Mouse (Mus musculus) heart, postnatal 0 days (tissue): ENCODE measurements around the gene 4930447C04Rik. TPM values are rescaled to one million over a fixed set of nuclear protein-coding genes. Genes with fewer than 3 reads are reported as not detected.

Source experiments
- ATAC-seq: fragments of 200-750 bp; cut with Nextera tagmentation; 2 replicates; pipeline ENCODE4 v1.8.0; 2017; ENCODE audit warnings: low read depth, moderate number of reproducible peaks, moderate library complexity; ENCODE audit not compliant: insufficient read depth
- DNase-seq: peaks from one replicate; pipeline ENCODE4 v3.0.0-alpha.2; 2016; ENCODE audit warnings: low spot score
- H3K27ac ChIP-seq: fragments of 300-500 bp; sonication (generic); 2 replicates; pipeline ENCODE4 v1.5.1; 2014; ENCODE audit warnings: low read depth, mild to moderate bottlenecking
- H3K27me3 ChIP-seq: fragments of 300-500 bp; sonication (generic); 2 replicates; pipeline ENCODE4 v1.6.1; 2014; ENCODE audit warnings: low read length, mixed read lengths; ENCODE audit not compliant: control insufficient read depth, insufficient read depth
- H3K36me3 ChIP-seq: fragments of 300-500 bp; sonication (generic); replicated peaks from 2 replicates; pipeline ENCODE4 v1.6.1; 2014; ENCODE audit warnings: low read length, mixed read lengths; ENCODE audit not compliant: control insufficient read depth, insufficient read depth
- H3K4me1 ChIP-seq: fragments of 300-500 bp; sonication (generic); 2 replicates; pipeline ENCODE4 v1.6.1; 2014; ENCODE audit warnings: antibody characterized with exemption; ENCODE audit not compliant: control insufficient read depth, insufficient read depth
- H3K4me2 ChIP-seq: fragments of 300-500 bp; sonication (generic); 2 replicates; pipeline ENCODE4 v1.6.1; 2014; ENCODE audit warnings: low read depth, mild to moderate bottlenecking, low read length, moderate library complexity
- H3K4me3 ChIP-seq: fragments of 300-500 bp; sonication (generic); 2 replicates; pipeline ENCODE4 v1.5.1; 2014; ENCODE audit warnings: low read depth, low read length
- H3K9ac ChIP-seq: fragments of 300-500 bp; sonication (generic); replicated peaks from 2 replicates; pipeline ENCODE4 v1.6.1; 2014; ENCODE audit warnings: low read depth, low read length, mixed read lengths
- H3K9me3 ChIP-seq: fragments of 300-500 bp; sonication (generic); replicated peaks from 2 replicates; pipeline ENCODE4 v1.6.1; 2016; ENCODE audit warnings: low read length; ENCODE audit not compliant: control insufficient read depth
- CTCF ChIP-seq: IDR thresholded peaks from 2 replicates; pipeline ENCODE4 v1.5.1; 2016; ENCODE audit warnings: antibody characterized with exemption, control low read depth, low read depth
- EP300 ChIP-seq: IDR thresholded peaks from 2 replicates; pipeline ENCODE4 v1.6.1; 2016; ENCODE audit warnings: antibody characterized with exemption, low read depth
- WGBS: fragments of 180-500 bp; shearing (Covaris S2); extraction: QIAGEN DNeasy Blood & Tissue Kit; methylation state at CpG from one replicate; pipeline ENCODE4 v1.1.7; 2014; 5-methylcytosine and 5-hydroxymethylcytosine counted together
- polyA plus RNA-seq: library from polyadenylated mRNA; unstranded; fragments of >200 nt; fragmentation: Nextera tagmentation; extraction: Ambion mirVana; gene quantifications from 2 replicates; pipeline ENCODE4 v1.2.1, GENCODE M21; 2015
- total RNA-seq: library from RNA; depleted of rRNA; stranded (reverse); fragments of >200 nt; gene quantifications from 2 replicates; pipeline ENCODE4 v1.2.3, GENCODE M21; 2014; ENCODE audit warnings: low replicate concordance

4930447C04Rik gene
- total and polyA plus RNA-seq, 2 experiments from 2014 or later: 0.63 TPM; not detected in 1

DNA sequence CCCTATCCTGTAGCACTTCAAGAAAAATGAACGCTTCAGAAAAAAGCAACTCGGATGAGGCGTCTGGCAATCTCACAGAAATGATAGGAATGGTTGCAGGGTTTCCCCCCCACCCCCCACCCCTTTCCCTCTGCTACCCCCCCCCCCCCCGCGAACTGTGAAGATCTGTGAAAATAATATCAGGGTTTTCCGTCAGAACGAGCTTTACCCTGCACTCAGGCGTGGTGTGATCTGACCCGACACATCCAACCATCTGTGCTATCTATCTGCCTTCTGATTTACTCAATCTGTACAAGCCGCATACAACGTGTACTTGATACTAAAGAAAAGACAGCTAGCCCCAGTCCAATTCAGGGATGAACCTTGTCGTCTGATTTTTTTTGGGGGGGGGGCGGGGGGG, 2.4 kb downstream of the 4930447C04Rik start:
- no peak overlapping the region for H3K4me2 ChIP-seq
- no peak overlapping the region for H3K27ac ChIP-seq
- H3K36me3 ChIP-seq: no peaks in the 10 kb centered on the region
- WGBS: 8% methylated on average over 11 of the region's 13 CpGs
- TF ChIP-seq EP300: no peak
- TF ChIP-seq CTCF: no peak
- no peaks in the 10 kb centered on the region for H3K9me3 ChIP-seq
- H3K4me1 ChIP-seq: no peaks in the 10 kb centered on the region
- ATAC-seq: no peak
- H3K27me3 ChIP-seq: peaks cover 88% of the 10 kb centered on the region
- no peak for DNase-seq
- H3K9ac ChIP-seq: no peak overlapping the region
- no peak overlapping the region for H3K4me3 ChIP-seq

DNA sequence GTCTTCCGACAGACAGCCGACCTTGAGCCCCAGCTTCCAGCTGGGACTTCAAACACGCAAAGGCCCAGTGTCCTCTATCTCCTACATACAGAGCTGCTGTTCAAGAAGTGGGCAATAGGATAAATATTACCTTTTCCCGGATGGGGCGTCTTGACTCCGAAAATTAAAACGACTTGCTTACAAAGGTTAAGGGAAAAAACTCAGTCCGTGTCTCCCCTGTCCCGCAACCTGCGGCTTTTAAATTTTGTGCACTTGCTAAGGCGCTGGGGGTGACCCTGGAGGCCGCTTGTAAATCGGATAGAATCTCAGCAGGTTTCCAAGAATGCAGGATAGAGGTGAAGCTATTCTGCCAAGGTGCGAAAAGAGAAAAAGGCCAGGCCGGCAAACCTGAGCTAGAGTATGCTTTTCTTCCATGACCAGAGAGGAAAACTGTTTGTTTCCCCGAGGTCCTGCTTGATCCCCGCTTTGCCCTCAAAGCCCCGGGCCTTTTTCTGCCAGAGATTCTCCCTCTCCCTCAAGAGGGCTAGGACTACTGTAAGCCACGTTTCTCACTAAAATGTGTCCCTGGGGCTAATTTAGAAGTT, 2.9 kb downstream of the 4930447C04Rik start:
- Histone ChIP-seq H3K9ac (no peak overlapping the region), H3K4me3 (no peak overlapping the region), H3K4me2 (no peak overlapping the region), H3K4me1 (no peaks in the 10 kb centered on the region), H3K27ac (no peak overlapping the region), H3K36me3 (no peaks in the 10 kb centered on the region), H3K27me3 (peaks cover 83% of the 10 kb centered on the region), H3K9me3 (no peaks in the 10 kb centered on the region)
- DNase-seq (no peak), ATAC-seq (no peak)
- WGBS: 6% methylated on average over 19 of the region's 19 CpGs
- TF ChIP-seq EP300 (no peak), CTCF (no peak)

DNA sequence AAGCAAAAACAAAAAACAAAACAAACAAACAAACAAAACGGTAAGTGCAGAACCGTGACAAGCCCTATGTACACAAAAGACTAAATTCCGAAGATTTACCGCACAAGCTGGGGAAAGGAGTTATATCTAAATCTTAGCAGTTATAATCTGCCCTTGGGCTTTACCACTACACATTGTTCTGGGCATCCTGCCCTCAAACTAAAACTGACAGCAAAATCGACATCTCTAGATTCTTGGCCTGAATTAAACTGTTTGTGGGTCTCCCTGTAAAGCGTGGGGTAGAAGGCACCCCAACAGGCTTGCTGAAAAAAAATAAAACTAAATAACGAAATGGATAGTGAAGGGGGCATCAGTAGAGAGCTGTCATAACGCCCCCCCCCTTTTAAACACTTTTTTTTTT, 3.8 kb downstream of the 4930447C04Rik start:
- peaks cover 74% of the 10 kb centered on the region for H3K27me3 ChIP-seq
- 37% methylated on average over 8 of the region's 8 CpGs for WGBS
- H3K9ac ChIP-seq: no peak overlapping the region
- H3K4me2 ChIP-seq: no peak overlapping the region
- H3K36me3 ChIP-seq: no peaks in the 10 kb centered on the region
- H3K27ac ChIP-seq: no peak overlapping the region
- TF ChIP-seq CTCF: no peak
- TF ChIP-seq EP300: no peak
- H3K4me3 ChIP-seq: no peak overlapping the region
- no peaks in the 10 kb centered on the region for H3K9me3 ChIP-seq
- DNase-seq (no peak), ATAC-seq (no peak)
- H3K4me1 ChIP-seq: no peaks in the 10 kb centered on the region

DNA sequence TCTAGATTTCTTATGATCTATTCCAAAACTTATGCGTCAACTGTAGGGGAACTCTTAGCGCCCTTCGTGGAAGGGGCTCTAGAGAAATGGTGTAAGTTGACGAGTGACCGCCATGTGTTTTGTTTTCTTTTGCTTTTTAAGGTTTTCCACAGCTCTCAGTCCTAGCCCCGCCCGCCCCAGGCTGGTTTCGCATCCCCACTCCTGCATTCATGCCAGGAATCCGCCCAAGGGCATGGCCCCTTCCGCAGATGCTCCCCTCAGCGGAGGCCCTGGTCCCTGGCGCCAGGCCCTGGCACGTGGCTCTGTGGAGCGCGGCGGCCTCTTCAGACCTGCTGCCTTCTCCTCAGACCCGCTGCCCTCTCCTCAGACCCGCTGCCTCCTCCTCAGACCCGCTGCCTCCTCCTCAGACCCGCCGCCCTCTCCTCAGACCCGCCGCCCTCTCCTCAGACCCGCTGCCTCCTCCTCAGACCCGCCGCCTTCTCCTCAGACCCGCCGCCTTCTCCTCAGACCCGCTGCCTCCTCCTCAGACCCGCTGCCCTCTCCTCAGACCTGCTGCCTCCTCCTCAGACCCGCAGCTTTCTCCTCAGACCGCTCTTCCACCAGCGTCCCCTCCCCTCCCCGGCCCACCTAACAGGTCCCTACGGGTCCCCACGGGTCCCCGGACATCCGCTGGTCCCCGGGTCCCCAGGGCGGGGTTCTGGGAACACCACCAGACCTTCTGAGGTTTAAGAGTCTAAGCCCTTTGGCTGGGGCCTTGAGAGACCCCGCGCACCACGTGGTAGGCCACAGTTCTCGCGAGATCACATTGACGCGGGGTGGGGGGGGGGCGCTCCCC, 23.2 kb downstream of the 4930447C04Rik start:
- 0 out of 2 replicates have a peak, but pooled peaks have one; percentile 53 for ATAC-seq

DNA sequence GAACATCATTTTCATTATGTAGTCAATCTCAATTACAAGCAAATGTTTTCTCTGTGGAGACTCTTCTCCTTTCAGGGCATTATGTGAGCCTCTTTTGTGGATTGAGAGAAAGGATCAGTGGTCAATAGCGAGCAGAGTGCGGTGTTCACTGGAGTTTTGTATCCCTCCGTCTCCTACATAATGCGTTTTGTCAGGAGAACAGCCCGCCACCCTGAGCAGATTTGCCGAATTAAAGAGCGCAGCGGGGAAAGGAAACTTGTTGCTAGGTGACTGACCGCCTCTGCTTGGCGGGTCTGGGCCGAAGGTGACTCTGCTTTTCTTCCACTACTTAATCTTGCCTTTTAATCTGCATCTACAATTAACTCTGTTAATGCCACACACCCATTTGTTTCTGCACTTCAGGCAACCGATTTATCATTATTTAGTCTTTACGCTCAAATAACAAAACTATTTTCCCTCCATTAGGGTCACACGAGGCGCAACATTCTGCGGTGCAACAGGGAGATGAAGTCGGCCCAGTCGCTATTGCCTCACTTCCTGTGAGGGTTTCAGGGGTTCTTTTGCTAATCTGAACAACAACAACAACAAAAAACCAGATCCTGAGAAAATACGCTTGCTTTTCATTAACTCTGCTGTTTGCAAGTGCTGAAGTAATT, 86.1 kb downstream of the 4930447C04Rik start:
- ATAC-seq (no peak), DNase-seq (no peak)
- H3K27ac ChIP-seq: no peak overlapping the region
- H3K4me1 ChIP-seq: no peaks in the 10 kb centered on the region
- peaks cover 58% of the 10 kb centered on the region for H3K27me3 ChIP-seq
- peak overlapping the region; percentile 40 for H3K4me2 ChIP-seq
- no peak overlapping the region for H3K9ac ChIP-seq
- TF ChIP-seq EP300 (no peak), CTCF (no peak)
- no peaks in the 10 kb centered on the region for H3K9me3 ChIP-seq
- 9% methylated on average over 19 of the region's 19 CpGs for WGBS
- H3K36me3 ChIP-seq: no peaks in the 10 kb centered on the region
- peak overlapping the region; percentile 28 for H3K4me3 ChIP-seq

More for the DNA sequence above, 23.2 kb downstream of the 4930447C04Rik start:
- peak overlapping the region; percentile 62 for H3K4me2 ChIP-seq
- TF ChIP-seq CTCF (no peak), EP300 (no peak)
- H3K27me3 ChIP-seq: 0 out of 2 replicates have a peak, but pooled peaks cover 4% of the 10 kb centered on the region
- H3K4me1 ChIP-seq: no peaks in the 10 kb centered on the region
- 14% methylated on average over 48 of the region's 48 CpGs for WGBS
- no peaks in the 10 kb centered on the region for H3K36me3 ChIP-seq
- H3K9me3 ChIP-seq: peaks cover 7% of the 10 kb centered on the region; the same call in 1 of the 2 replicates
- no peak for DNase-seq
- peak overlapping the region; percentile 22; the same call in 1 of the 2 replicates for H3K9ac ChIP-seq
- peak overlapping the region; percentile 35 for H3K4me3 ChIP-seq
- no peak overlapping the region for H3K27ac ChIP-seq
